Mouse (Mus musculus) megakaryocyte, embryonic 14.5 days (primary cell): Measurements from ENCODE around the gene Rhot2.

Source experiments
- FLI1 ChIP-seq: IDR thresholded peaks from 2 replicates; pipeline ENCODE4 v1.6.1; 2012; ENCODE audit warnings: low read length, inconsistent platforms, mixed read lengths
- GATA1 ChIP-seq: IDR thresholded peaks from 3 replicates; pipeline ENCODE4 v1.6.1; 2012; ENCODE audit warnings: mixed read lengths, low read length, inconsistent platforms, borderline replicate concordance

- TF ChIP-seq FLI1 (no peak), GATA1 (no peak)
Observed at GRCm38 (mm10) chr17:25828223-25828594, 16.4 kb downstream of the Rhot2 start.
